Comparison of ENCODE assay signal across 10 mouse cellular contexts in genomic region chr8:82841520-82842142, GRCm38 (mm10). TPM values are rescaled to one million over a fixed set of nuclear protein-coding genes. Genes with fewer than 3 reads are reported as not detected.
DNase-seq lines count a peak whose midpoint lies in the region; ATAC-seq and TF ChIP-seq lines count a peak whose summit lies in the region.
"Had no signal": no experiment of that assay in that cellular context is flagged by ENCODE, and none has a peak within 500 bp of the region (broad histone marks: within the 10 kb centered on the region; RNA-seq: fewer than 3 reads in every experiment).

No protein-coding gene starts in this region.

- DNase-seq in hindbrain, embryonic 14.5 days (ENCODE audit: low spot score): peak; percentile 67
- DNase-seq in lung, postnatal 36 days: peak; percentile 17
- no peak for DNase-seq in lung, postnatal 14 days
- DNase-seq in embryo, embryonic 11.5 days (ENCODE audit: low read depth, low spot score): peak; percentile 9
- no peak for DNase-seq in stomach, postnatal 0 days (ENCODE audit: low spot score)
- no peak for DNase-seq in right cerebral cortex, postnatal 14 days
- no peak for DNase-seq in right cerebral cortex, adult 18-20 months
- DNase-seq: thymus, postnatal 4 days had no signal

- ATAC-seq in hindbrain, embryonic 14.5 days (ENCODE audit: low FRiP score): no peak
- no peak for ATAC-seq in hindbrain, embryonic 13.5 days (ENCODE audit: low FRiP score)
- no peak for ATAC-seq in stomach, postnatal 0 days (ENCODE audit: low FRiP score, low TSS enrichment)

- no peaks in the 10 kb centered on the region for H3K27me3 ChIP-seq in hindbrain, embryonic 14.5 days (ENCODE audit: control insufficient read depth, insufficient read depth, low read length)
- H3K27me3 ChIP-seq in hindbrain, embryonic 13.5 days: no peaks in the 10 kb centered on the region
- no peaks in the 10 kb centered on the region for H3K27me3 ChIP-seq in stomach, postnatal 0 days (ENCODE audit: control insufficient read depth, insufficient read depth, low read length)

- no peaks in the 10 kb centered on the region for H3K36me3 ChIP-seq in hindbrain, embryonic 14.5 days (replicated peaks; ENCODE audit: control insufficient read depth, insufficient read depth)
- H3K36me3 ChIP-seq in hindbrain, embryonic 13.5 days: no peaks in the 10 kb centered on the region
- no peaks in the 10 kb centered on the region for H3K36me3 ChIP-seq in stomach, postnatal 0 days (ENCODE audit: control insufficient read depth, insufficient read depth, low read length)

- TF ChIP-seq EP300 in stomach, postnatal 0 days (optimal IDR thresholded peaks at IDR 0.05): no peak

- peak; percentile 75 for TF ChIP-seq CTCF in stomach, postnatal 0 days (IDR thresholded peaks at IDR 0.05; ENCODE audit: low read depth)

- H3K4me2 ChIP-seq in hindbrain, embryonic 14.5 days (replicated peaks): no peak overlapping the region
- H3K4me2 ChIP-seq in hindbrain, embryonic 13.5 days: no peak overlapping the region
- no peak overlapping the region for H3K4me2 ChIP-seq in stomach, postnatal 0 days (replicated peaks; ENCODE audit: low read depth)

- no peaks in the 10 kb centered on the region for H3K9me3 ChIP-seq in hindbrain, embryonic 14.5 days (ENCODE audit: control insufficient read depth, low read length)
- H3K9me3 ChIP-seq in hindbrain, embryonic 13.5 days: no peaks in the 10 kb centered on the region
- H3K9me3 ChIP-seq in stomach, postnatal 0 days (ENCODE audit: control insufficient read depth, low read length): no peaks in the 10 kb centered on the region

- whole genome bisulfite sequencing in hindbrain, embryonic 14.5 days: 64% methylated on average over 6 of the region's 6 CpGs
- 65% methylated on average over 6 of the region's 6 CpGs for WGBS in hindbrain, embryonic 13.5 days
- WGBS in stomach, postnatal 0 days: 39% methylated on average over 6 of the region's 6 CpGs

- H3K9ac ChIP-seq in hindbrain, embryonic 14.5 days: no peak overlapping the region
- H3K9ac ChIP-seq in hindbrain, embryonic 13.5 days: no peak overlapping the region
- H3K9ac ChIP-seq in stomach, postnatal 0 days (ENCODE audit: low read length): no peak overlapping the region
- H3K9ac ChIP-seq: liver, embryonic 14.5 days had no signal

- no peaks in the 10 kb centered on the region for H3K4me1 ChIP-seq in hindbrain, embryonic 14.5 days (replicated peaks; ENCODE audit: control insufficient read depth, insufficient read depth, low read length)
- H3K4me1 ChIP-seq in hindbrain, embryonic 13.5 days (replicated peaks): no peaks in the 10 kb centered on the region
- no peaks in the 10 kb centered on the region for H3K4me1 ChIP-seq in stomach, postnatal 0 days (replicated peaks; ENCODE audit: control insufficient read depth, insufficient read depth)

- no peak overlapping the region for H3K27ac ChIP-seq in hindbrain, embryonic 14.5 days
- H3K27ac ChIP-seq in hindbrain, embryonic 13.5 days: no peak overlapping the region
- no peak overlapping the region for H3K27ac ChIP-seq in stomach, postnatal 0 days (replicated peaks)
- H3K27ac ChIP-seq: liver, embryonic 14.5 days had no signal

- H3K4me3 ChIP-seq in hindbrain, embryonic 14.5 days (replicated peaks; ENCODE audit: low read length): no peak overlapping the region
- no peak overlapping the region for H3K4me3 ChIP-seq in hindbrain, embryonic 13.5 days
- no peak overlapping the region for H3K4me3 ChIP-seq in stomach, postnatal 0 days (ENCODE audit: low read depth, low read length)

RNA-seq across cellular contexts. Expression of gene Rnf150, which starts 21.5 kb away (rescaled TPM):
- polyA plus RNA-seq in hindbrain, embryonic 14.5 days (2014; fragmentation: Nextera tagmentation; extraction: Ambion mirVana): 2.3 and 2.4 TPM in 2 replicates
- polyA plus RNA-seq in hindbrain, embryonic 13.5 days (2015; fragmentation: Nextera tagmentation; extraction: Ambion mirVana): 2.5 and 2.7 TPM in 2 replicates
- polyA plus RNA-seq in stomach, postnatal 0 days (2015; fragmentation: Nextera tagmentation; extraction: Ambion mirVana): 0.55 and 0.59 TPM in 2 replicates

Comparison
In these comparisons a context has a peak if more than half of its experiments do, and no peak if none do; other contexts are left out.
1. DNase-seq: peak in hindbrain, embryonic 14.5 days (single experiment), lung, postnatal 36 days (single experiment) and embryo, embryonic 11.5 days (single experiment); none in lung, postnatal 14 days (single experiment), stomach, postnatal 0 days (single experiment), right cerebral cortex, postnatal 14 days (single experiment) and right cerebral cortex, adult 18-20 months (single experiment).